Mouse (Mus musculus) gastrocnemius, adult 18-20 months (tissue): ENCODE measurements around the gene Zfp821. TPM values are rescaled to one million over a fixed set of nuclear protein-coding genes. Genes with fewer than 3 reads are reported as not detected.

Source experiments
- total RNA-seq, 2 experiments: library from RNA; stranded (reverse); gene quantifications; 2 replicates each; pipeline ENCODE4 v1.2.3; 2021

Gene Zfp821
- total RNA-seq, 2 experiments from 2014 or later = 3.6 to 5.6 TPM

Other genes starting within 250 kb of the Zfp821 start
- gene Pmfbp1, start 211.5 kb upstream of the Zfp821 start, total RNA-seq = not detected
- 10 to 100 TPM; 10.3 to 11.4 TPM for gene Dhx38, start 139.7 kb upstream of the Zfp821 start, total RNA-seq
- gene Txnl4b, start 139.7 kb upstream of the Zfp821 start, total RNA-seq = 1 to 10 TPM; 5.5 to 7.3 TPM
- 10 to 100 TPM; 12.9 to 28.3 TPM for gene Hp, start 126.4 kb upstream of the Zfp821 start, total RNA-seq
- 10 to 100 TPM; 10.6 to 15.6 TPM for gene Dhodh, start 96.9 kb upstream of the Zfp821 start, total RNA-seq
- under 1 TPM in 1 of 2 experiments, not detected in 1; 0.32 TPM for gene Pkd1l3, start 91.0 kb upstream of the Zfp821 start, total RNA-seq
- gene Ist1, start 12.3 kb upstream of the Zfp821 start, total RNA-seq = 10 to 100 TPM; 27.7 to 32.7 TPM
- gene Atxn1l, start 32.2 kb downstream of the Zfp821 start, total RNA-seq = 10 to 100 TPM; 21.8 to 23.4 TPM
- gene Ap1g1, start 73.0 kb downstream of the Zfp821 start, total RNA-seq = 10 to 100 TPM; 28.2 to 37.0 TPM
- gene Phlpp2, start 163.0 kb downstream of the Zfp821 start, total RNA-seq = 1 to 10 TPM; 1.8 to 2.3 TPM